Mouse (Mus musculus) monocyte, adult 2 months (primary cell): Measurements from ENCODE around the gene Gdf9.

Source experiments
- DNase-seq, 2 experiments: peaks; one replicate each; pipeline ENCODE4 v3.0.0; 2022; ENCODE audit warnings: low spot score in 2 of 2, low read depth in 1 of 2

Gdf9 gene

GRCm38 (mm10) chr11:53475620-53476019 lies 44.8 kb downstream of the Gdf9 start:
- DNase-seq = no peak

- no peak for DNase-seq
Measured at GRCm38 (mm10) chr11:53477833-53478232, 47.0 kb downstream of the Gdf9 start.

- DNase-seq = no peak
Measured at GRCm38 (mm10) chr11:53478383-53479170, 47.8 kb downstream of the Gdf9 start.

GRCm38 (mm10) chr11:53479171-53479782 lies 48.5 kb downstream of the Gdf9 start:
- DNase-seq = no peak

GRCm38 (mm10) chr11:53479783-53480301 lies 49.0 kb downstream of the Gdf9 start, which contains the start of the genes Gm9945 and Sowaha:
Gm9945 (plus strand) TSS chr11:53480166.
Sowaha (minus strand) TSS chr11:53480274.
- DNase-seq = no peak

GRCm38 (mm10) chr11:53481088-53481730 lies 50.4 kb downstream of the Gdf9 start:
- no peak for DNase-seq

- no peak for DNase-seq
Measured at GRCm38 (mm10) chr11:53483159-53483891, 52.5 kb downstream of the Gdf9 start.

- DNase-seq = no peak
Measured at GRCm38 (mm10) chr11:53485719-53486118, 54.9 kb downstream of the Gdf9 start.

GRCm38 (mm10) chr11:53486351-53486750 lies 55.5 kb downstream of the Gdf9 start:
- DNase-seq = no peak

GRCm38 (mm10) chr11:53486822-53487594 lies 56.2 kb downstream of the Gdf9 start:
- no peak for DNase-seq
